Mouse (Mus musculus) layer of hippocampus, adult 9-11 months (tissue): ENCODE measurements around the gene Smpd2.

Source experiments
- DNase-seq: peaks from one replicate; pipeline ENCODE4 v3.0.0; 2022

Smpd2 gene

DNA sequence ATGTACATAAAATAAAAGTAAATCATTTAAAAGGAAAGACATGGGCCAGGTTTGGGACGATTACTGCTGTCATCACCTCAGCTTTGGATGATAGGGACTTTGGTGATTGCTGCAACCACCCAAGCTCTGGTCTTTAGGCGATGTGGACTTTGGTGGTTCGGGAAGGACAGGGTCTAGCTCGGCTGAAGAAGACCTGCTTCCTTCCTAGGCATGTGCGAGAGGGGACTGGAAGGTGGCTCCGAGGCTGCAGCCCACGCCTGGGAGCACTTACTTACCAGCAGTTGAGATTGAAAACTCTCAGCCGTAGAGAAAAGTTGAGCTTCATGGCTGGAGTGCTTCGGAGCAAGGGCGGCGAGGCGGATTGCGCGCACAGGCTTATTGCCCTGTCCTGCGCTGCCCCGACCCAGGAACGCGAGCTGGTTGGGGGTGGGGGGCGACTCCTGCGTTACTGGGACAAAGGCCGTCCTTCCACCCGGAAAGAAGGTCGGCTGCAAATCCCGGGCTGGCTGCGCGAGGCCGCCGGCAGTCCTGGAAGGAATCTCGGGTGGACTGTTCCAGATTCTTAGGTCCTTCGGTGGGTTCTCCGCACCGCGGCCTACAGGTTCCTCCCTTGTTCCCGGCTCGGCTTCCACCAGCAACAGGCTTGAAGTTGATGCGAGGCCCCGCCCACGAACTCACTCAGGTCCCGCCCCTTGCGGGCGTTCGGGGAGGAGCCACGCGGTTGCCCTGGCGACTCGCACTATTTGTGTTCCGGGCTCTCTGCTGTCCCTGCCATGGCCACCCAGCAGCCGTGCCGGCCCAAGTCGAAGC lies at the start of gene Smpd2, which contains the start of gene Ppil6:
Gene Smpd2 (minus strand): TSS at position 662 of the 810 bp plus-strand sequence.
Gene Ppil6 (plus strand): TSS at position 732 of the 810 bp plus-strand sequence.
- peak; percentile 94 for DNase-seq

DNA sequence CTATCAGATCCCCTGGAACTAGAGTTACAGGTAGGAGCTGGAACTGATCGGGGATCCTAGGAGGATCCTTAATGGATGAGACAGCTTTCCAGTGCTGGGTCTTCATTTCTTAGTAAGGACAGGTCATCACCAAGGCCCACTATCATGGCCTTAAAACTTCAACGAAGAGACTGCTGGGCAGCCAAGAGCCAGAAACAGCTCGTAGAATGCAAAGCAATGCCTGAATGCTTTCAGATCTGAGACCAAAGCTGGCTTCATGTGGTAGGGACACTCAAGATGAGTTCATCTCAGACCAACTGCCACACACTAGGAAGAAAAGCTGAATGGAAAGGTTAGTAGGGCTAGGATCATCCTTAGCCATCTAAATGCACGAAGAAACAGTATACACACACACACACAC lies 48.8 kb upstream of the Smpd2 start:
- no peak for DNase-seq

DNA sequence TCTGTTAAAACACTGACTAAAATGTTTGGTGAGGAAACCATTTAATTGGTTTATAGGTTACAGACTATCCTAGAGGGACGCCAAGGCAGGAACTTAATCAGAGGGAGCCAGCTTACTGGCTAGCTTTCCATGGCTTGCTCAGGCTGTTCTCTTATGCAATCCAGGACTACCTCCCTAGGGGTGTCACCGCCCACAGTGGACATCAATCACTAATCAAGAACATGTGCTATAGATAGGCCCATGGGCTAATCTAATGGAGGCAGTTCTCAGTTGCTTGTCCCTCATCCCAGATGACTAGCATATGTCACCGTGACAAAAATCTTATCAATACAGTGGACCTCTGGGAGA lies 47.8 kb upstream of the Smpd2 start:
- DNase-seq, result no peak

DNA sequence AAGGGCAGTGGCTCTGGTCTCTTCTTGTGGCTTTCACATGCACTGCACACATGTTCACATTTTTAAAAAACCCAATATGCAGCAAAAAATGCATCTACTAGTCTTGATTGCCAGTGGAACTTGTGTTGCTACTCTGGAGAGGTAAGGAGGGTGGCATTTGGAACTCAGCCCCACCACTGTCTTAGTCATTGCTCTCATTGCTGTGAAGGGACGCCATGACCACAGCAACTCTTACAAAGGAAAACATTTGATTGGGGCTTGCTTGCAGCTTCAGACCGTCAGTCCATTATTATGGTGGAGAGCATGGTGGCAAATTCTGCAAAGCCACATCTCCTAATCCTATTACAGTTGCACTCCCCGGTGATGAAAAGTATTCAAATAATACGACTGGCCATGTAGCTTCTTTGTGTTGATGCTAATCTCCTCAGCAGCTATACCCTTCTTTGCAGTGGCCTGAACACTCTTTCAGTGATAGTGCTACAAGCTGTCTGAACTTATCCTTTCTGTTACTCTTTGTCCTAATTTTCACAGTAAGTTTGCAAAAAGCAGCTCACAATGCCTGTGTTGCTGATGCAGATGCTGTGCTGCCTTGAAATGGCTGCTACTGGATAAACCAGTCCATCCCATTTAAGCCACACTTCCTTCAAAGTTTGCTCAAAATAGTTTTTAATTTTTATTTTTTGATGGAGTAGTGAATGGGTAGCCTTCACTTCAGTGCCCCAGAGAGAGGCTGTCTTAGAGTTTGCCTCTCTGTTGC lies 47.2 kb upstream of the Smpd2 start:
- no peak for DNase-seq

DNA sequence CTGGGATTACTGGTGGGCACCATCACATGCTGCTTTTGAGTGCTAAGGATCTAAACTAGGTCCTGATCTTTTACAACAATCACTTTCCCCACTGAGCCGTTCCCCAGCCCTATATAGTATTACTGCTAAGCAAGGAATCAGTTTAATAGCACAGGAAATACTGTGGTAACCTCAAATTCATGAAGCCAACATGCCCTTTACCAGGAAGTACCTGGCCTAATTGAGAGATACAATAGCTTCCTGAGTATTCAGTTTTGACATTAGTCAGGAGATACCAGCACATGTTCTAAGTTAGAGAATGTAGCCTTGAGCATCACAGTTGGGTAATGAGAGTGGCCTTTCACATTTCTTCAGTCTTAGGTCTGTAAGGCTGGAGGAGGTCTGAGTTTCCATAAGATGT lies 46.5 kb upstream of the Smpd2 start:
- no peak for DNase-seq

DNA sequence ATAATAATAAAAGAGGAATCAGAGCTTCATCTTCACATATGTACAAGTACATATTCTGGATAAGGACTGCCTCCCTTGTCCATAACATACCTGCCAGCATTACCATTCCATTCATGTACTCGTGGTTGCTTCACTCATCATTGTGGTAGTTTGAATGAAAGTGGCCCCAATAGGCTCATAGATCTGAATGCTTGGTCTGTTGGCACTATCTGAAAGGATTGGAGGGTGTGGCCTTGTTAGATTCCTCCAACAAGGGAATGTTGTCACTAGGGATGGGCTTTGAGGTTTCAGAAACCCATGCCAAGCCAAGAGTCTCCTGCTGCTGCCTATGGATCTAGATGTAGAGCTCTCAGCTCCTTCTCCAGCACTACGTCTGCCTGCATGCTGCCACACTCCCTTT lies 45.8 kb upstream of the Smpd2 start:
- DNase-seq, result no peak

DNA sequence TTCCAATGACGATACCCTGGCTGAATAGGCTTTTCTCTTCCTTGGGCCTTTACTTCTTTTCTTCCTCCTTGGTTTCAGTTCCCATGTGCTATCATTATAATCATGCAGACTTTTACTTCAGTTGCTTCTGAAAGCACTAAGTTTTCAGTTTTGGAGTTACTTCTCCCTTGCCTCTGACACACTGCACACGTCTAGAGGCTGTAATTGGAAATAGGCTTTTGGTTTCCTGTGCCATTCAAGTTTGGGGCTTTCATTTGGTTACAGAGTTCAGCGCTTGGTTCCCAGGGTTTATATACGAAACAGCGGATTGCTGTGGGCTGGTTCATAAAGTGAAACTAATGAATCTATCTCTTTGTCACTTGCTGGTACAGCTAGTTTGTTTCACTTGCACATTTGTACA lies 39.8 kb upstream of the Smpd2 start:
- DNase-seq, result no peak

DNA sequence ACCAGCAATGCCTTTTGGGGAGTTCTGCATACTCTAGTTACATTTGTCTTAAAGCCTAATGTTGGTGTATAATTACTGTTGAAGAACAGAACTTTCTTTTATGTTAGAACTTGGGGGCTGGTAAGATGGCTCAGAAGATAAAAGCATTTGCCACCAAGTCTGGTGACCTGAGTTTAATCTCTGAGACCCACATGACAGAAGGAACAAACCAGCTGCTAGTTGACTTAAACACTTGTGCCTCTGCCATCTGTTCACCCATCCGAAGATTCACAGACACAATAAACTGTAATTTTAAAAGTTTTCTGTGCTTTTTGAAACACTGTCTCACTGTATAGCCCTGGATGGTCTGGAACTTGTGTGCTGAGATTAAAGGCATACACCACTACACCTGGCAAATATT lies 35.5 kb upstream of the Smpd2 start:
- no peak for DNase-seq

DNA sequence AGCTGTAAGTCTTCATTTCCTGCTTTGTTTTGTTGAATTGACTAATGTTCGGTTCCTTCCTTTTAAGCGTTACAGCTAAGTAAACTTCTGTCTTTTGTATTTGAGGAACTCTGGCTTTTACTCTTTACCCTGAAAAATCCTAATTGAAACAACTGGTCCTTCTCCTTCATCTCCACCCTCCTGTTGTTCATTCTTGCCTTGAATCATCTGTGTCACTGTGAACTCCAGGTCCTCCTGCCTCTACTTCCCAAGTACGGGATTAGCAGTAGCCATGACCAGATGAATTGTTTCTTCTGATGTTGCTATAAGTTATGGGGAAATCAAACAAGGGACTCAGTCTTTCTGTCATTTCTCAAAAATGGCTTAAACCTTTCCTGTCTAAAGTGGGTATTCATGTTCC lies 33.2 kb upstream of the Smpd2 start:
- DNase-seq, result no peak

DNA sequence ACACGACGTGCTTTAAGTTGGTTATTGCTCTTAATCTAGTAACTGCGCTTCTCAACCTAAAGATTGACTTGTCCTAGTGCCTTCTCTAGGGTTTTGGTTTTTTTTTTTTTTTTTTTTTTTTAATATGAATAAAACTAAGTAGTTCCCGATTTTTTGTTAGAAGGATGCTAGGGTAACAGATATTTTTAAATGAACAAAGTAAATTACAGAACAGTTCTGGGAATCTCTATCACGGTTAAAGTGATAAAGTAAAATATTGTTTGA lies 30.2 kb upstream of the Smpd2 start:
- no peak for DNase-seq

DNA sequence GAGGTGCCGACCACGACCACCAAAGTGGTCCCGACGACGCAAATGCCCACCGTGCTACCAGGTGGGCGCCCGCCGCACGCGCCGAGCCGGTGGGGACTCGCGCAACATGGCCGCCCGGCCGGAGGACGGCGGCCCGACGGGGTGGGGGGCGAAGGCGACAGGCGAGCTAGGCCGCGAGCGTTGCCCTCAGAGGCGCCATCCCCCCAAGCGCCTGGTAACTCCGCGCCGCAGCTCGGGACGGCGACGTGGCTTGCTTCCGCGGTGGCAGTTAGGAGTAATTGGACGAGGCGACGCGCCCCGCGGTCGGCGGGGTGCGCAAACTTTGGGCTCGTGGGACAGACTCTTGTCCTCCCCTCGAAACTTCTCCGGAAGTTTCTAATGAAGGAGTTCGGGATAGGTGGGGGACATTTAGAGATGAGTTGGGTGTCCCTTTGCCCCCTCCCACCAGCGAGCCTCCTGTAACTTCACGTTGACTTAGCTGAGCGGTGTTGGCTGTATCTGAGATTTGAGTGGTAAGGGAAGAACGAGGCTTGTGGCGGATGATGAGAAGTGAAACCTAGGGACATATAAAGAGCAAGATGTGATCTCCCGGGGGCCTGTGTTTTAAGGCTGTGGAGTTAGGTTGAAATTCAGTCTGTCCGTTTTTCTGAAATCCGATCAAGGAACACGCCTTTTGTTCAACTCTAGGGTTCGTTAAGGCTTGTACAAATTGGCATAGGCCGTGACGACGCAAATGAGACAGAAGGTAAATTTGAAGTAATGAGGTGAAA lies 29.7 kb upstream of the Smpd2 start:
- peak; percentile 49 for DNase-seq

DNA sequence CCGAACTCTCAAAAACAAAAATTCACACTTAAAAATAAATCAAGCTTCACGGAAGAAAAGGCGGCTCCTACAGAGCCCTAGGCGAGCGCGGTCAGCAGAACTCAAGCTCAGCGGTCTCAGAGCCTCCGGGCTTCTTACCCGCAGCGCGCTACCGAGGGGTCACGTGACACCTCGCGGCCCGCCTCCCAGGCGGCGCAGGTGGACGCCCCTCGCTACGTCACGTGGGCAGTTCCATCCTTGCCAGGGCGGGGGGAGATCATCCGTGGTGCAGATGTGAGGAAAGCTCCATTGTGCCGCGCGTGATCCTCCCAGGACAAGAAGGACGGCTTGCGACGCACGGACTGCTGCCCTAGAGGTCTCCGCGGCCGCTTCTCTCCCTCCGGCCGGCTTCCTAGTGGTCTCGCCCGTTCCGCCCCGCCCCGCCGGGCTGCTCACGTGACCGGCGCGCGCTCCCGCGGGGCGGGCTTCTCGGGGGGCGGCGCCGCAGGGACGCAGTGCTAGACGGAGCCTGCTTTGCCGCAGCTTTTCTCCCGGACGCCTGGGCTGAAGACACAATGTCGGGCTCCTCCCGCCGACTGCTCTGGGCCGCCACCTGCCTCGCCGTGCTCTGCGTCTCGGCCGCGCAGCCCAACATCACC lies 28.9 kb upstream of the Smpd2 start, which contains the start of gene Cd164:
Gene Cd164 (plus strand): TSS at position 434 of the 638 bp plus-strand sequence.
- peak; percentile 91 for DNase-seq

DNA sequence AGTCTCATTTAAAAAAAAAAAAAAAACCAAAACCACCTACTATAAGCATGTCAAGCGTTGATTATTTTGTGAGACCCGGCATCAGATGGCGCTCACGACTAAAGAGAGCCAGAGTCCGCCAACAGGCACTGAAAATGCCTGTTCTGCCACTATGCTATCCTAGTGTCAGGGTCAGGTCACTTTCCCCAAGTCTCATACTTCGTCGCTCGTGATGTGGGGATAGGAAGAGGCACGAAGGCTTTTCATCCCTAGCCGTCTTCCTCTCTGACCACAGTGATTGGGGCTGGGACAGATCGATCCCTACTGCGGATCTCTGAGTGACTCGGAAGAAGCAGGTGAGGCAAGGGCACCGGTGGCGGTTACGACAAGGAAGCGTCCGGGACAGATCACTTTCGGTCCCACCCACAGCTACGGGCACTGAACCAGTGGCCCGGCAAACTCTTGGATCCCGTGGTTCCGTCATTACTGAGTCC lies 28.4 kb upstream of the Smpd2 start:
- DNase-seq, result peak; percentile 77

DNA sequence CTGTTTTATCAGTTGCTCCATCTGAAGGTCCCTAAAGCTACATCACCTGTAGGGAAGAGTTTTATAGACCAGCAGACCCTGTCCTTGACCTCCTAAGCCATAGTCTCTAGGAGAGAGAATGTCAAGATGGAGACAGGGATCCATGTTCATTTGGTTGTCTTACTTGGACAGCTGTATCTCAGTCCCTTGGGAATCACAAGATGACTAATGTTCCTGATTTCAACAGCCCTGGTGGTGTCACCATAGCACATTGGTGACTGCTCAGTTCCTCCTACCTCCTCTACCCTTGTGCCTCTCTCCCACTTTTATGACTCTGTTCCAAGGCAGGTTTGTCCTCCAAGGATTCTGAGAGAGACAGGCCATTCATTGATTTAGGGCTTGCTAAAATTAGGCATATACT lies 24.8 kb upstream of the Smpd2 start:
- no peak for DNase-seq

DNA sequence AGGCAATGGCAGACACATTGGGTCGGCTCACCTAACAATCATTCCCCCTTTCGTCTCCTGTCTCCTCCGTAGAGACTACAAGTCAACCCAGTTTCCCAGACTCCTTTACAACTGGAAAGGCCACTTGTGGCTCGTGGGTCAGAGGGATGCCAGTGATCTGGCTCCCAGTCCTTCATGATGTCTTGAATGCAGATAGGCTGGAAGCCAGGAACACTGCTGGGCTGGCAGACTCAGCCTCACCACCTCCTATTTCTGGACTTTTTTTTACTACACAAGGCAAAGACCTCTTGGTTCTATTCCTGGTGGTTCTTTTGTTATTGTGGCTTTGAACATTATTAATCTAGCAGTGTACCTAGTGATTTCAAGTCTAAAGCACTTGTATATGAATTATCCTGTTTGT lies 24.1 kb upstream of the Smpd2 start:
- DNase-seq, result no peak

DNA sequence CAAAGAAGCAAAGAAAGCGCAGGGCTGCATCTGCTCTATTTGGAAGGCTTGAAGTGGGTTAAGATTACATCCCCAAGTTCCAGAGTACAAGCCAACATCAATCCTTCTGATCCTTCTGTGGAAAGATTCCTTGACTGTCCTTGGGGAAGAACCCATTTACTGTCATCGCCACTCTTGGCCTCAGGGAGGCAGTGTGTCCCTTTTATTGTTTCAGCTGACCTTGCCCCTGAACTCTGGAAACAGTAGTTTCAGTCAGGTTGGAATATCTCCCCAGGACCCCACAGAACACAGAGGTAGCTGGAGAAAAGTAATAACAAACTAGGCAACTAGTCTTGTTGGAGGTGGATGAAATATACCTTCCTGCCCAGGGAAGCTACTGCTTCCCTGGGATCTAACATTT lies 19.0 kb upstream of the Smpd2 start:
- no peak for DNase-seq

DNA sequence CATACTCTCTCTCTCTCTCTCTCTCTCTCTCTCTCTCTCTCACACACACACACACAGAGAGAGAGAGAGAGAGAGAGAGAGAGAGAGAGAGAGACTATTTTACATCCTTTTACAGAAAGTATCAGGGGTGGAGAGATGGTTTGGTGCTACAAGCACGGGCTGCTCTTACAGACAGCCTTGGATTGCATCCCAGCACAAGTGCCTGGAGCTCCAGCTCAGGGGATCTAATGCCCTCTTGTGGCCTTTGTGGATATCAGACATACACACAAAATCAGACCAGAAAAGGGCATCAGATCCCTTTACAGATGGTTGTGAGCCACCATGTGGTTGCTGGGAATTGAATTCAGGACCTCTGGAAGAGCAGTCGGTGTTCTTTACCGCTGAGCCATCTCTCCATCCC lies 15.3 kb upstream of the Smpd2 start:
- peak; percentile 85 for DNase-seq

DNA sequence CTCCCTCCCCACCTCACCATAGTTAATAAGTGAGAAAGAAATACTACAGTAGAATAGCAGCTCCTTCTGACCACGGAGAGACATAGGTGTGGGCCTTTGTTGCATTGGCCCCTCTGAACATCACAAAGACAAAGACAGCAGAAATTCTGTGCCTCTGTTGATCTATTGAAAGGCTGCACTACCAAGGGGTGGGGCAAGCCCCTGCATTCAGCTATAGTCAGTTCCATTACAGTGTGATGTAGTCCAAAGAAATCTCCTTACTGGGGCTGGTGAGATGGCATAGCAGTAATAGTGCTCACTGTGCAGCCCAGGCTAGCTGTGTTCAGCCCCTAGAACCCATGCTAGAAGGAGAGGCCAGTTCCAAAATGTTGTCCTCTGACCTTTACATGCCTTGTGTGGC lies 14.8 kb upstream of the Smpd2 start:
- DNase-seq, result no peak

DNA sequence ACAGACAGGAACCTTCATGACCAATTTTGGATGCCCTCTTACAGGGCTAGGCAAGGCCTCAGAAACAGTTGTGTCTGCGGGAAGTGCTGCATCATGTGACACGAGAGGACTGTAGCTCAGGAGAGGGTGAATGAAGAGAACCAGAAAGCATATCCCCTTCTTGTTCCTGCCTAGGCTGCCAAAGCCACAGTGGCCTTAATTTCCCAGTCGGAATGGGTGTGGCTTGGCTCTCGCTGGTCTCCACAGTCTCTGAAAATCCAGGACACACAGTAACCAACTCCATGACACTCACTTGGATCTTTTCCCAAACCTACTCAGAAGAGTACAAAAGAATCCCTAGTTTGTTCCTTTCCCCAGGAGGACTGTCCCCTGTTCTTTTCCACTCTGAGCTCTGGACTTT lies 10.8 kb upstream of the Smpd2 start:
- DNase-seq, result peak; percentile 36

DNA sequence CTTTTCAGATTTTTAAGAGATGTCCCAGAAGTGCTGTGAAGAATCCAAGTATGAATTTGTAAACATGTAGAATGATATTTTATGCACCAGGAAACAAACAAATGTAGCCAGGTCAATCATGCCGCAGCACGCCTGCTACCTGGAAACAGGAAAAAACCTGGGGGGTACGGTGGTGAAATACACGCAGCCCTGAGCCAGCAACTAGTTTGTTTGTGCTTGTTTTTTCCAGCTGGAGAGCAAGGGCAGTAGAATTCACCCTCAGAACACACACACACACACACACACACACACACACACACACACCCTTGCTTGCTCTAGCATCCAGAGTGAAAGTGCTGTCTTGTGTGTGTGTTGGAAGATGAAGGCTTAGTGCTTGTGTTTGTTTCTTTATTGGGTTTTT lies 942 bp upstream of the Smpd2 start:
- no peak for DNase-seq

DNA sequence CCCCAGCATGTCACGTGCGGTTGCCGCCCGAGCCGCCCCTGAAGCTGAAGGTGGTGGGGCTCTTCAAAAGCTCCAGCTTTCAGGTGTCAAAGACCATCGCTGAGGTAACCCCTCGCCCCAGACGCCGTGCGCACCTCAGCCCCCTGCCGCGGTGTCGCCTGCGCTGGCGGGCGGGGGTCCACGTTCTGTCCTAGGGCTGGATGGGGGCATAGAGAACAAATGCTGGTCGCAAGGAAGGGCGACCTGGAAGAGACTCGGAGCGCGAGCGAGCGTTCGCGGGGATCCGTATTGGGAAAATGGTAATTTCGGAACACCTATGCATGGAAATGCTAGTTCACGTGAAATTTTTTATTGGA lies 327 bp upstream of the Smpd2 start:
- no peak for DNase-seq

DNA sequence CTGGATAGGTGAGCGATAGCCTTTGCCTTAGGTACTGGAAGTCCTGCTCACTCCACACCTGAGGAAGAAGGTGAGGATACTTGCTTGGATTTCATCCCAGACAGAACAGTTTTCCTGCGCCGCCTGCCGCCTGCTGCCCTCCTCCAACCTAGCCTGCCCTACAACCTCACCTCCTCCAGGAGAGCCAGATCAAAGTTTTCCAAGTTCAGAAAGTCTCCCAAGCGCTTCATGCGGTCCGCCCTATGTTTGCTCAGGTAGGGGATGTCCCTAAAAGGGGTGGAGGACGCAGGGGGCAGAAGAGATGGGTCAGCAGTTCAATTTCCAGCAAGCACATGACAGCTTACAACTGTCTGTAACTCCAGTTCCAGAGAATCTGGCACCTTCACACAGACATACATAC lies 875 bp downstream of the Smpd2 start:
- DNase-seq, result no peak

DNA sequence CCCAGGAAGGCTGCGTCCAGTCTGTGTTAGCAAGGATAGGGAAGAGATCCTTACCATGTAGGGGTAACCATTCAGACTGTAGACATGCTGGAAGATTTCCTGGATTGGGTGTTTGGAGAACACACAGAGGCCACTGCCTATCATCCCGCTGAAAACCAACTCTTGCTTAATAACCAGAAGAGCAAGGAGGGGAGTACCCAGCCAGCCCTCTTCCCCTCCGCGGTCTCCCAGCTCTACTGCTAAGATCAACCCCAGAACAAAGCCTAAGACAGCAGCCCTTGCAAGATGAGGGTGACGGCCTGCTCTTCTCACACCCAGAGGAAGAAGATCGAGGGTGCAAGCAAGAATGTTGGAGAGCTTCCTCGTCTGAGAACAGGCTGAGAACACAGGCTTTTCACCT lies 1.3 kb downstream of the Smpd2 start:
- no peak for DNase-seq
